Mouse (Mus musculus) E14TG2a.4 (cell line): ENCODE measurements around the gene Erv3.

Experiments
- CTCF ChIP-seq: conservative IDR thresholded peaks from 2 replicates; pipeline ENCODE4 v1.5.1; 2014; ENCODE audit warnings: low read length
- NANOG ChIP-seq: IDR thresholded peaks from 2 replicates; pipeline ENCODE4 v1.6.1; 2014; ENCODE audit warnings: borderline replicate concordance, low read length, mixed read lengths
- POU5F1 ChIP-seq: IDR thresholded peaks from 2 replicates; pipeline ENCODE4 v1.6.1; 2014; ENCODE audit warnings: low read length, borderline replicate concordance

DNA sequence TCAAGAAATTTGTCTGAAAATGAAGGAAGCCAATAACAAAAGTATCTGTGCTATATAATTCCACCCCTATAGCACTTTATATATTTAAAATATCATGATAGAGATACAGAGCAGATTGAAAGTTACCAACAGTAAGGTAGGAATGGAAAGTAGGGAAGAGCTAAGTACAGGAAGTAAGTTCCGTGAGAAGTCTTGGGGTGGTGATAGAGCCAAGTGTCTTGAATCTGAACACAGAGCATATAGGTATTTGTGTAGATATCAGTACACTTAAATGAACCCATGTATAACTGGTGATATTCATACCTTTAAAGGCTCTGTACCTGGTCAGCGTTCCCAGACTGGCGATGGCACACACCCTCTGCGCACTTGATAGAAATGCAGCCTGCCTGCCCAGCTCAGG is 9.5 kb downstream of the Erv3 start:
- TF ChIP-seq CTCF (no peak), NANOG (no peak), POU5F1 (no peak)
